Mouse (Mus musculus) heart, postnatal 0 days (tissue): ENCODE measurements around the gene Tmem202. TPM values are rescaled to one million over a fixed set of nuclear protein-coding genes. Genes with fewer than 3 reads are reported as not detected.
A peak's percentile ranks its signal among the peaks of the same experiment; 100 is the strongest.

ENCODE experiments used
- ATAC-seq: fragments of 200-750 bp; cut with Nextera tagmentation; 2 replicates; pipeline ENCODE4 v1.8.0; 2017; ENCODE audit warnings: low read depth, moderate number of reproducible peaks, moderate library complexity; ENCODE audit not compliant: insufficient read depth
- DNase-seq: peaks from one replicate; pipeline ENCODE4 v3.0.0-alpha.2; 2016; ENCODE audit warnings: low spot score
- H3K27ac ChIP-seq: fragments of 300-500 bp; sonication (generic); 2 replicates; pipeline ENCODE4 v1.5.1; 2014; ENCODE audit warnings: low read depth, mild to moderate bottlenecking
- H3K27me3 ChIP-seq: fragments of 300-500 bp; sonication (generic); 2 replicates; pipeline ENCODE4 v1.6.1; 2014; ENCODE audit warnings: low read length, mixed read lengths; ENCODE audit not compliant: control insufficient read depth, insufficient read depth
- H3K36me3 ChIP-seq: fragments of 300-500 bp; sonication (generic); replicated peaks from 2 replicates; pipeline ENCODE4 v1.6.1; 2014; ENCODE audit warnings: low read length, mixed read lengths; ENCODE audit not compliant: control insufficient read depth, insufficient read depth
- H3K4me1 ChIP-seq: fragments of 300-500 bp; sonication (generic); 2 replicates; pipeline ENCODE4 v1.6.1; 2014; ENCODE audit warnings: antibody characterized with exemption; ENCODE audit not compliant: control insufficient read depth, insufficient read depth
- H3K4me2 ChIP-seq: fragments of 300-500 bp; sonication (generic); 2 replicates; pipeline ENCODE4 v1.6.1; 2014; ENCODE audit warnings: low read depth, mild to moderate bottlenecking, low read length, moderate library complexity
- H3K4me3 ChIP-seq: fragments of 300-500 bp; sonication (generic); 2 replicates; pipeline ENCODE4 v1.5.1; 2014; ENCODE audit warnings: low read depth, low read length
- H3K9ac ChIP-seq: fragments of 300-500 bp; sonication (generic); replicated peaks from 2 replicates; pipeline ENCODE4 v1.6.1; 2014; ENCODE audit warnings: low read depth, low read length, mixed read lengths
- H3K9me3 ChIP-seq: fragments of 300-500 bp; sonication (generic); replicated peaks from 2 replicates; pipeline ENCODE4 v1.6.1; 2016; ENCODE audit warnings: low read length; ENCODE audit not compliant: control insufficient read depth
- CTCF ChIP-seq: IDR thresholded peaks from 2 replicates; pipeline ENCODE4 v1.5.1; 2016; ENCODE audit warnings: antibody characterized with exemption, control low read depth, low read depth
- EP300 ChIP-seq: IDR thresholded peaks from 2 replicates; pipeline ENCODE4 v1.6.1; 2016; ENCODE audit warnings: antibody characterized with exemption, low read depth
- WGBS: fragments of 180-500 bp; shearing (Covaris S2); extraction: QIAGEN DNeasy Blood & Tissue Kit; methylation state at CpG from one replicate; pipeline ENCODE4 v1.1.7; 2014; 5-methylcytosine and 5-hydroxymethylcytosine counted together
- polyA plus RNA-seq: library from polyadenylated mRNA; unstranded; fragments of >200 nt; fragmentation: Nextera tagmentation; extraction: Ambion mirVana; gene quantifications from 2 replicates; pipeline ENCODE4 v1.2.1, GENCODE M21; 2015
- total RNA-seq: library from RNA; depleted of rRNA; stranded (reverse); fragments of >200 nt; gene quantifications from 2 replicates; pipeline ENCODE4 v1.2.3, GENCODE M21; 2014; ENCODE audit warnings: low replicate concordance

Gene Tmem202
- total and polyA plus RNA-seq, 2 experiments from 2014 or later = 0.63 TPM; not detected in 1

DNA sequence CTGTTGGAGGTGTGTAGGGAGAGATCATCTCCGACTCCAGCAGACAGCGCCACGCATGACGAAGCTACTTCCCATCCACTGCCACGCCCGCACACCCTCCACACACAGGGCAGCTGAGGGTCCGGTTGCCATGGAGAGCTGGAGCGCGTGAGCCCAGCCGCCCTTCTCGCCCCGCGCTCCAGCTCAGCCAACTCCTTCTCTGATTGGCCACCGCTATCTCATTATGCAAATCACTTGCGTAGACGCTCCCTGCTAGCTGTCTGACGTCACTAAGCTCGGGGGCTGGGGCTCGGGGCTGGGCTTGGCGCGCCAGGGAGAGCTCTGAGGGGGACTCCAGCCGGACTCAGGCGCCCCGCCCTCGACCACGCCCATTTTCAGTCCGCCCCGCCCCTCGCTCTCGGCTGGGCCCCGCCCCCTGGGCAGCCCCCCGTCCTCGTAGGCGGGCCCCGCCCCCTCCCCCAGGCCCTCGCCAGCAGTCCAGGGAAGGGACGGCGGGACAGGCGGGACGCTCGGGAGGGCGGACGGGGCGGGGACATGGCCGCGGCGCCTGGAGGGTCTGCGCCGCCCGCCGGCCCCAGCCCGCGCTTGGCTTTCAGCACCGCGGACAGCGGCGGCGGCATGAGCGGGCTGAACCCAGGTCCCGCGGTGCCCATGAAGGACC lies 38.3 kb upstream of the Tmem202 start, which contains the start of gene Celf6:
Celf6 (plus strand) TSS at position 74 of the 661 bp plus-strand sequence.
- H3K27me3 ChIP-seq = peaks cover 45% of the 10 kb centered on the region
- ATAC-seq (peak; percentile 96), DNase-seq (peak; percentile 93)
- H3K4me2 ChIP-seq = peak within 1 kb of the TSS; percentile 72
- TF ChIP-seq EP300 (no peak), CTCF (no peak)
- H3K4me3 ChIP-seq = peak within 1 kb of the TSS; percentile 55
- 0% methylated on average over 51 of the region's 61 CpGs for WGBS
- H3K9ac ChIP-seq = no peak within 1 kb of the TSS
- H3K36me3 ChIP-seq = no peaks in the 10 kb centered on the region
- H3K9me3 ChIP-seq = no peaks in the 10 kb centered on the region
- peaks cover 8% of the 10 kb centered on the region; the same call in 1 of the 2 replicates for H3K4me1 ChIP-seq
- H3K27ac ChIP-seq = no peak within 1 kb of the TSS

DNA sequence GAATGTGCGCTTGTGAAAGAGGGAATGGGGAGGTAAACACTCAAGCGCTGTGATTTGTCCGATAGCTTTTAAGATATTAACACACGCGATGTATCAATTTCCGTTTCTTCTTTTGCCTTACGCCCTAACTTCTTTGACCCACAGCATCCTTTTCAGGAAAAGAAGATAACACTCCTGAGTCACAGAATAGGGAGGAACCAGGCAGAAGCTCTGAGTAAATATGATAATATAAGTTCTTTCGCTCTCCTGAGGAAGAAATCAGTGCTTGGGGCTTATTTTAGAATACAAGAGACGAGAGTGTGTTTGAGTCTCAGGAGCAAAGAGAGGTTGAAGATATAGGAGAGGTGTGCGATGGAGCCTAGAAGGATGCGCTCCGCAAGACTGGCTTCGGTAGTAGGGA lies 37.8 kb upstream of the Tmem202 start:
- no peak for TF ChIP-seq CTCF
- no peak for TF ChIP-seq EP300
- 12% methylated on average over 13 of the region's 13 CpGs for WGBS
- Histone ChIP-seq H3K36me3 (no peaks in the 10 kb centered on the region), H3K9ac (no peak overlapping the region), H3K27me3 (peaks cover 44% of the 10 kb centered on the region), H3K4me2 (peak overlapping the region; percentile 72), H3K9me3 (no peaks in the 10 kb centered on the region), H3K4me1 (peaks cover 8% of the 10 kb centered on the region; the same call in 1 of the 2 replicates), H3K27ac (no peak overlapping the region), H3K4me3 (peak overlapping the region; percentile 55)
- DNase-seq (no peak), ATAC-seq (no peak)

DNA sequence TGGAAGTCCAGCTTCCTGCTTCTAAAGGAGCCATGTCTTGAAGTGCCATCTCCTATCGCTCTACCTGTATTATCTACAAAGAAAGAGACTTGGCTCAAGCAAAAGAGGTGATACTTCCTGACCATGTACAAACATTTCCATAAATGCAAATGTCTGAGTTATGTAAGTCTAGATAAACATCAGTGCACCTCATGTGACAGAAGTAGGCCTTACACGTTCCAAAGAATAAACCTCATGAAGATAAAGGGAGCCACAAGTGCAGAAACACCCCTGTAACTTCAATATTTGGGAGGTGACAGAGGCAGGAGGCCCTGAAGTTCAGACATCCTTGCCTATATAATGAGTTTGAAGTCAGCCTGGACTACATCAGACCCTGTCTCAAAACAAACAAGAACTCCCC lies 32.2 kb upstream of the Tmem202 start:
- H3K4me1 ChIP-seq = no peaks in the 10 kb centered on the region
- WGBS = 60% methylated on average over 2 of the region's 2 CpGs

DNA sequence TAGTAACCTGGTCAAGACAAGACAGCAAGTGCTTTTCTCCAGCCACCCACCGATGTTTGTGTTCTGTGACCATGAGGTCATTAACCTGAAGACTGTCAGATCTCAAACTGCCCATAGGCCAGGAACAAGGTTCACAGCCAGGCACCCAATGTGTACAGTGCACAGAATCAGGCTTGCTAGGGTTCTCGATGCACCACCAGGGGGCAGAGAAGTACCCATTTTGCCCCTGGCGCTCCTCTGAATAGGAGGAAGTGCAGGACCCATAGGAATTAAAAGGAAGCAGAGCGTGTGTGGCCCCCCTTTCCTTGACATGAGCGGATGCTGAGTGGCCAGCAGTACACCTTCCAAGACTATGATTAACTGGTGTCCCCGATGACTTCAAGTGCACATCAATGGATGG lies 27.5 kb upstream of the Tmem202 start:
- Histone ChIP-seq H3K4me3 (no peak overlapping the region), H3K27me3 (no peaks in the 10 kb centered on the region), H3K9ac (no peak overlapping the region), H3K4me2 (no peak overlapping the region), H3K9me3 (no peaks in the 10 kb centered on the region), H3K4me1 (no peaks in the 10 kb centered on the region), H3K27ac (no peak overlapping the region), H3K36me3 (peaks cover 31% of the 10 kb centered on the region)
- ATAC-seq (peak; percentile 82), DNase-seq (peak; percentile 66)
- peak; percentile 82 for TF ChIP-seq CTCF
- TF ChIP-seq EP300 = no peak
- WGBS = 30% methylated on average over 6 of the region's 6 CpGs

More for the DNA sequence above, 32.2 kb upstream of the Tmem202 start:
- TF ChIP-seq CTCF = no peak
- no peak for TF ChIP-seq EP300
- no peak overlapping the region for H3K4me2 ChIP-seq
- no peak overlapping the region for H3K27ac ChIP-seq
- ATAC-seq (no peak), DNase-seq (no peak)
- H3K4me3 ChIP-seq = no peak overlapping the region
- no peak overlapping the region for H3K9ac ChIP-seq
- peaks cover 13% of the 10 kb centered on the region for H3K27me3 ChIP-seq
- H3K36me3 ChIP-seq = no peaks in the 10 kb centered on the region
- no peaks in the 10 kb centered on the region for H3K9me3 ChIP-seq

DNA sequence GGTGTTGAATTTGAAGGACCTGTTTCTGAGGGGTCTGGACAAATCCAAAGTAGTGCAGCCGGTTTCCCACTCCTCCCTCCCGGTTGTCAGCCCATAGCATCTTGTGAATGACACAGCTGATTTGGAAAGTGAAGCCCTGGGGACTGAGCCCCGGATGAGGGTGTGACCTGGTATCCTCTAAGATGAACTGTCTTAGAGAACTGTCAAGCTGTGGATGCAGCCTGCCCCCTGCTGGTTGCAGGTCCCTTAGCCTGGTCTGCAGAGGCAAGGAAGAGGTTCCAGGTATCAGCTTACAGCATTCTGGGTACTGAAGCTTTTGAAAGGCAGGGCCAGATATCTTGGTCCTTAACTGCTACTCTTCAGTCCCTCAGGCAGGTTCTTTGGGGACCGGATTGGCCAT lies 26.0 kb upstream of the Tmem202 start:
- TF ChIP-seq CTCF = peak; percentile 91
- TF ChIP-seq EP300 = no peak
- Histone ChIP-seq H3K27ac (no peak overlapping the region), H3K4me2 (no peak overlapping the region), H3K4me1 (no peaks in the 10 kb centered on the region), H3K36me3 (peaks cover 43% of the 10 kb centered on the region), H3K4me3 (no peak overlapping the region), H3K27me3 (no peaks in the 10 kb centered on the region), H3K9me3 (no peaks in the 10 kb centered on the region), H3K9ac (no peak overlapping the region)
- peak; percentile 71 for ATAC-seq
- peak; percentile 60 for DNase-seq
- 19% methylated on average over 4 of the region's 4 CpGs for WGBS
